Mouse (Mus musculus) forebrain, embryonic 15.5 days (tissue): ENCODE results near the gene Prickle1. TPM values are rescaled to one million over a fixed set of nuclear protein-coding genes. Genes with fewer than 3 reads are reported as not detected.

Experiments used
- ATAC-seq: fragments of 200-750 bp; cut with Nextera tagmentation; replicated peaks from 2 replicates; pipeline ENCODE4 v1.8.0; 2017; ENCODE audit warnings: mild to moderate bottlenecking, moderate TSS enrichment, moderate library complexity
- H3K27ac ChIP-seq: fragments of 300-500 bp; sonication (generic); replicated peaks from 2 replicates; pipeline ENCODE4 v1.5.1; 2015; ENCODE audit warnings: mild to moderate bottlenecking, inconsistent platforms
- H3K27me3 ChIP-seq: fragments of 300-500 bp; sonication (generic); 2 replicates; pipeline ENCODE4 v1.6.1; 2015; ENCODE audit warnings: inconsistent platforms
- H3K36me3 ChIP-seq: fragments of 300-500 bp; sonication (generic); 2 replicates; pipeline ENCODE4 v1.6.1; 2015; ENCODE audit warnings: mild to moderate bottlenecking, inconsistent platforms
- H3K4me1 ChIP-seq: fragments of 300-500 bp; sonication (generic); 2 replicates; pipeline ENCODE4 v1.6.1; 2015; ENCODE audit warnings: inconsistent platforms
- H3K4me2 ChIP-seq: fragments of 300-500 bp; sonication (generic); replicated peaks from 2 replicates; pipeline ENCODE4 v1.6.1; 2015; ENCODE audit warnings: mild to moderate bottlenecking, inconsistent platforms
- H3K4me3 ChIP-seq: fragments of 300-500 bp; sonication (generic); 2 replicates; pipeline ENCODE4 v1.5.1; 2015; ENCODE audit warnings: mild to moderate bottlenecking, inconsistent platforms
- H3K9ac ChIP-seq: fragments of 300-500 bp; sonication (generic); replicated peaks from 2 replicates; pipeline ENCODE4 v1.6.1; 2015; ENCODE audit warnings: mild to moderate bottlenecking, inconsistent platforms
- H3K9me3 ChIP-seq: fragments of 300-500 bp; sonication (generic); 2 replicates; pipeline ENCODE4 v1.6.1; 2016; ENCODE audit warnings: inconsistent platforms
- WGBS: fragments of 180-500 bp; shearing (Covaris S2); methylation state at CpG from one replicate; pipeline ENCODE4 v1.1.7; 2015; ENCODE audit warnings: mixed read lengths; 5-methylcytosine and 5-hydroxymethylcytosine counted together
- polyA plus RNA-seq: library from polyadenylated mRNA; unstranded; fragments of >200 nt; fragmentation: Nextera tagmentation; extraction: Ambion mirVana; gene quantifications from 2 replicates; pipeline ENCODE4 v1.2.1, GENCODE M21; 2015

Prickle1 gene
- polyA plus RNA-seq, 1 experiment from 2014 or later: 18.0 TPM

- Histone ChIP-seq H3K36me3 (no peaks in the 10 kb centered on the region), H3K4me3 (no peak overlapping the region), H3K27ac (no peak overlapping the region), H3K4me2 (no peak overlapping the region), H3K27me3 (no peaks in the 10 kb centered on the region), H3K4me1 (peaks cover 9% of the 10 kb centered on the region), H3K9ac (no peak overlapping the region), H3K9me3 (no peaks in the 10 kb centered on the region)
- ATAC-seq: peak; percentile 70
- 60% methylated on average over 14 of the region's 14 CpGs for WGBS
Observed at GRCm38 (mm10) chr15:93567546-93568307, 28.0 kb downstream of the Prickle1 start.

- peaks cover 13% of the 10 kb centered on the region for H3K4me1 ChIP-seq
- H3K4me3 ChIP-seq: no peak overlapping the region
- ATAC-seq: no peak
- H3K27ac ChIP-seq: no peak overlapping the region
- 69% methylated on average over 5 of the region's 5 CpGs for WGBS
- no peaks in the 10 kb centered on the region for H3K36me3 ChIP-seq
- no peak overlapping the region for H3K4me2 ChIP-seq
- H3K9me3 ChIP-seq: no peaks in the 10 kb centered on the region
- H3K9ac ChIP-seq: no peak overlapping the region
- H3K27me3 ChIP-seq: no peaks in the 10 kb centered on the region
Observed at GRCm38 (mm10) chr15:93563491-93563890, 32.2 kb downstream of the Prickle1 start.

GRCm38 (mm10) chr15:93561540-93561939 lies 34.2 kb downstream of the Prickle1 start:
- Histone ChIP-seq H3K4me3 (no peak overlapping the region), H3K4me2 (no peak overlapping the region), H3K9ac (no peak overlapping the region), H3K9me3 (no peaks in the 10 kb centered on the region), H3K4me1 (peaks cover 8% of the 10 kb centered on the region), H3K27ac (no peak overlapping the region), H3K36me3 (no peaks in the 10 kb centered on the region), H3K27me3 (no peaks in the 10 kb centered on the region)
- 82% methylated on average over 6 of the region's 6 CpGs for WGBS
- no peak for ATAC-seq

GRCm38 (mm10) chr15:93558421-93558820 lies 37.3 kb downstream of the Prickle1 start:
- Histone ChIP-seq H3K27ac (no peak overlapping the region), H3K36me3 (no peaks in the 10 kb centered on the region), H3K4me2 (no peak overlapping the region), H3K9ac (no peak overlapping the region), H3K4me1 (peaks cover 8% of the 10 kb centered on the region), H3K9me3 (no peaks in the 10 kb centered on the region), H3K4me3 (no peak overlapping the region), H3K27me3 (no peaks in the 10 kb centered on the region)
- peak; percentile 53; the same call in 1 of the 2 replicates for ATAC-seq
- WGBS: 55% methylated on average over 12 of the region's 12 CpGs

- Histone ChIP-seq H3K4me3 (no peak overlapping the region), H3K27ac (no peak overlapping the region), H3K4me1 (peaks cover 20% of the 10 kb centered on the region), H3K9me3 (no peaks in the 10 kb centered on the region), H3K36me3 (no peaks in the 10 kb centered on the region), H3K4me2 (no peak overlapping the region), H3K27me3 (no peaks in the 10 kb centered on the region), H3K9ac (no peak overlapping the region)
- 51% methylated on average over 8 of the region's 8 CpGs for WGBS
- ATAC-seq: no peak
Observed at GRCm38 (mm10) chr15:93555719-93556118, 40.0 kb downstream of the Prickle1 start.

- WGBS: 92% methylated on average over 12 of the region's 12 CpGs
- Histone ChIP-seq H3K9me3 (no peaks in the 10 kb centered on the region), H3K27ac (no peak overlapping the region), H3K4me3 (no peak overlapping the region), H3K9ac (no peak overlapping the region), H3K36me3 (no peaks in the 10 kb centered on the region), H3K27me3 (no peaks in the 10 kb centered on the region), H3K4me2 (no peak overlapping the region), H3K4me1 (peaks cover 20% of the 10 kb centered on the region)
- ATAC-seq: no peak
Observed at GRCm38 (mm10) chr15:93554203-93554851, 41.4 kb downstream of the Prickle1 start.

GRCm38 (mm10) chr15:93552169-93552568 lies 43.5 kb downstream of the Prickle1 start:
- peaks cover 12% of the 10 kb centered on the region; the same call in 1 of the 2 replicates for H3K4me1 ChIP-seq
- no peaks in the 10 kb centered on the region for H3K9me3 ChIP-seq
- 3% methylated on average over 9 of the region's 9 CpGs for WGBS
- no peak overlapping the region for H3K4me3 ChIP-seq
- H3K4me2 ChIP-seq: peak overlapping the region; percentile 7; the same call in 1 of the 2 replicates
- H3K36me3 ChIP-seq: no peaks in the 10 kb centered on the region
- H3K9ac ChIP-seq: no peak overlapping the region
- no peak overlapping the region for H3K27ac ChIP-seq
- H3K27me3 ChIP-seq: no peaks in the 10 kb centered on the region
- ATAC-seq: peak; percentile 64

- Histone ChIP-seq H3K27ac (no peak overlapping the region), H3K4me1 (peaks cover 12% of the 10 kb centered on the region; the same call in 1 of the 2 replicates), H3K9me3 (no peaks in the 10 kb centered on the region), H3K9ac (no peak overlapping the region), H3K27me3 (no peaks in the 10 kb centered on the region), H3K36me3 (no peaks in the 10 kb centered on the region), H3K4me3 (no peak overlapping the region), H3K4me2 (no peak overlapping the region)
- WGBS: 83% methylated on average over 9 of the region's 9 CpGs
- no peak for ATAC-seq
Observed at GRCm38 (mm10) chr15:93548297-93548696, 47.4 kb downstream of the Prickle1 start.

GRCm38 (mm10) chr15:93539415-93539814 lies 56.3 kb downstream of the Prickle1 start:
- WGBS: 71% methylated on average over 3 of the region's 3 CpGs
- Histone ChIP-seq H3K36me3 (no peaks in the 10 kb centered on the region), H3K27me3 (no peaks in the 10 kb centered on the region), H3K4me3 (no peak overlapping the region), H3K27ac (no peak overlapping the region), H3K9ac (no peak overlapping the region), H3K4me2 (no peak overlapping the region), H3K4me1 (peaks cover 13% of the 10 kb centered on the region; the same call in 1 of the 2 replicates), H3K9me3 (no peaks in the 10 kb centered on the region)
- ATAC-seq: no peak

GRCm38 (mm10) chr15:93538551-93539205 lies 57.0 kb downstream of the Prickle1 start:
- no peak overlapping the region for H3K9ac ChIP-seq
- no peak overlapping the region for H3K4me3 ChIP-seq
- no peak for ATAC-seq
- no peaks in the 10 kb centered on the region for H3K36me3 ChIP-seq
- H3K4me1 ChIP-seq: peaks cover 13% of the 10 kb centered on the region; the same call in 1 of the 2 replicates
- H3K27me3 ChIP-seq: no peaks in the 10 kb centered on the region
- no peaks in the 10 kb centered on the region for H3K9me3 ChIP-seq
- WGBS: 75% methylated on average over 21 of the region's 21 CpGs
- no peak overlapping the region for H3K4me2 ChIP-seq
- no peak overlapping the region for H3K27ac ChIP-seq

- 66% methylated on average over 7 of the region's 7 CpGs for WGBS
Observed at GRCm38 (mm10) chr15:93537745-93538144, 57.9 kb downstream of the Prickle1 start.

GRCm38 (mm10) chr15:93536191-93536590 lies 59.5 kb downstream of the Prickle1 start:
- peak overlapping the region; percentile 37; the same call in 1 of the 2 replicates for H3K27ac ChIP-seq
- H3K27me3 ChIP-seq: no peaks in the 10 kb centered on the region
- ATAC-seq: 0 out of 2 replicates have a peak, but pooled peaks have one; percentile 61
- no peaks in the 10 kb centered on the region for H3K36me3 ChIP-seq
- no peak overlapping the region for H3K4me3 ChIP-seq
- no peak overlapping the region for H3K9ac ChIP-seq
- 39% methylated on average over 4 of the region's 4 CpGs for WGBS
- H3K4me1 ChIP-seq: peaks cover 13% of the 10 kb centered on the region; the same call in 1 of the 2 replicates
- no peak overlapping the region for H3K4me2 ChIP-seq
- no peaks in the 10 kb centered on the region for H3K9me3 ChIP-seq

More at GRCm38 (mm10) chr15:93537745-93538144, 57.9 kb downstream of the Prickle1 start:
- H3K9me3 ChIP-seq: no peaks in the 10 kb centered on the region
- no peak overlapping the region for H3K4me3 ChIP-seq
- no peak for ATAC-seq
- H3K4me1 ChIP-seq: peaks cover 13% of the 10 kb centered on the region; the same call in 1 of the 2 replicates
- H3K4me2 ChIP-seq: no peak overlapping the region
- H3K36me3 ChIP-seq: no peaks in the 10 kb centered on the region
- H3K9ac ChIP-seq: no peak overlapping the region
- H3K27me3 ChIP-seq: no peaks in the 10 kb centered on the region
- H3K27ac ChIP-seq: no peak overlapping the region; the same call in 1 of the 2 replicates
